In genomic region chr6:104569564-104569963, GRCm38 (mm10) we compare ENCODE assay signal across 13 mouse cellular contexts.
"Had no signal": no experiment of that assay in that cellular context is flagged by ENCODE, and none has a peak within 500 bp of the region (broad histone marks: within the 10 kb centered on the region; RNA-seq: fewer than 3 reads in every experiment).

No protein-coding gene starts in this region.

- DNase-seq: gastrocnemius, postnatal 14 days; gastrocnemius, postnatal 36 days; heart, adult 11 months; heart, adult 2 months; heart, postnatal 14 days; heart, postnatal 4 days; kidney, adult 18-20 months; kidney, adult 8-10 months; kidney, postnatal 10 days; kidney, postnatal 25 days; kidney, postnatal 4 days; liver; liver, embryonic 13.5 days had no signal
